Mouse (Mus musculus): ENCODE data around the gene Ppfia3.
"Not testable (repeated sequence)": the region's sequence is repeated elsewhere in the genome, so short reads cannot be mapped to it uniquely, and the experiment has no call there.

Ppfia3 gene

DNA sequence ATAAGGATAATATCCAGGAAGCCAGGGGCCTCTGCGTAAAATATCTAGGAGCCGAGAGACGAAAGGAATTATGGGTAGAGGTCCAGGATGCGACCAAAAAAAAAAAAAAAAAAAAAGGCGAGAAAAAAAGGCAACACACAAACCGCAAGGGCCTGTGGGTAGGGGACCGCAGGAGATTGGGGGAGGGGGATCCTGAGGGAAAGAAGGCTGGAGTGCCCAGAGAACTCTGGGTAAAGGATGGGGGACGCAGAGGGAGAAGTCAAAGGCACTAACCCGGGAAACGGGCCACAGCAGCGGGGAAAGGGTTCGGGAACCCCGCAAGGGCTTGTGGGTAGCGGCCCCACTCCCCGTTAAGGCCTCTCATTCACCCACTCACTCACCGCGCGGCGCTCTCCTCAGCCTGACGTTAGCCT lies 28.3 kb upstream of the Ppfia3 start:
- DNase-seq (ENCODE audit: low read depth in 1 of 2, low spot score in 2 of 2), result no peak

DNA sequence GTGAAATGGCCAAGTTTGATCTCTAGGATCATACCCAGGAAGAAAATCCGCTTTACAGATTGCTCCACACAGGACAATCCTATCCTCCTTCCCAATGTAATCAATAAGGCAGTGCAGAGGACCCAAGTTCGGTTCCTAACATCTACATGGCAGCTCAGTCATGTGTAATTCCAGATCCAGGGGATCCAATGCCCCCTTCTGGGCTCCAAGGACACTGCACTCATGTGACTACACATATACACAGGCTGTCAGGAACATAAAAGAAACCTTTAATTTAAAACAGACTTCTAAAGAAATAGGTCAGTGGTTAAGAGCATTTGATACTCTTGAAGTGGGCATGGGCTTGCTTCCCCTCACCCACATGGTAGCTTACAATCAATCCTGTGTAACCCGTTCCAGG lies 19.3 kb upstream of the Ppfia3 start:
- no peak for DNase-seq (ENCODE audit: low read depth in 1 of 2, low spot score in 2 of 2)

DNA sequence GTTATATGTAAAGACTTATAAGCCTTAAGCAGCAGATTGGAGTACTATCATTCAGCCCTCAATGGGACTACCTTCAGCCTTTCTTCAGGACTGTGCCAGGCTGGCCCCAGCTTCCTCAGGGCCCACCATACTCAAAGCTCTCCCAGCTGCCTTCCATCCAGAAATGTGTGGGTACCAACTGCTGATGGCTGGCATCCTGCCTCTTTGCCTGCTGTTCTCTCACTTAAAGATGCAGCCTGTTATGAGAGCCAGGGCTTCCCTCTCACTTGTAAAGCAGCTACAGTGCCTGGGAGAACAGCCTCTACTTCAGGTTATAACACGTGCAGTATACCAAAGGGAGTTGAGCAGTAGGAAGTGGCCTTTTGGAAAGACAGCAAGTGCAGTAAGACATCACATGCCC lies 9.2 kb upstream of the Ppfia3 start:
- no peak for DNase-seq (ENCODE audit: low read depth in 1 of 2, low spot score in 2 of 2)

DNA sequence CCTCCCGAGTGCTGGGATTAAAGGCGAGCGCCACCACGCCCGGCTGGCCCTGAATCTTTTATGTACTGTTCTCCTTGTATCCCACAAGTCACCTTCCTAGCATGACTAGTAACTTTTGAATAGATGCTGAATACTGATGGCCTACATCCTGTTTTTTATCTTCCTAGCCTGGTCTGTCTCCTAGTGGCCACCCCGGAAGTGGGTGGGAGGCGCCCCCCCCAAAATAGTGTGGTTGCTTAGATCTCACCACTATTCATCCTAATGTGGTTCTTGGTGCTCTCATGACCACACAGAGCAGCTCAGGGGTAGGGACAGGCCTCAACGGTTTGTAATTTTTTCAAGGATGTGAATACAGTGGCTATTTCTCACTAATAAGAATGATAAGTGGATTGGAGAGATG lies 7.8 kb upstream of the Ppfia3 start:
- DNase-seq (ENCODE audit: low read depth in 1 of 2, low spot score in 2 of 2), result no peak

DNA sequence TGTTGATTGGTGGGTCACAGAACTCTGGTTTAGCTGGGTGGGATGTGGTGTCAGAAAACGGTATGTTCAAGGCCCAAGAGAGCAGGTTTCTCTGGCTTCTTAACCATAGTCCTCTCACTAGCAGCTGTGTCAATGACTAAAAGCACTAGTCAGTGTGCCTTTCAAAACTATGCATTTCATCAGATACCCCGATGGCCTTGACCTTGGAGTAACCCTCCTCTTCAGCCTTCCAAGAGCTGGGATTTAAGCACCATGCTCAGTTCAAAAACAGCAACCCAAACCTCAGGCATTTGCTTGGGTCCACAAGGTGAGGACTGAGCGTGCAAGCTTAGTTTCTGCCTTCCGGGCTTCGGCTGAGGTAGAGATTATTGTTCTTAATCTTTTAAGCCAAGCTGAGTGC lies 5.6 kb upstream of the Ppfia3 start:
- no peak for DNase-seq (ENCODE audit: low read depth in 1 of 2, low spot score in 2 of 2)

DNA sequence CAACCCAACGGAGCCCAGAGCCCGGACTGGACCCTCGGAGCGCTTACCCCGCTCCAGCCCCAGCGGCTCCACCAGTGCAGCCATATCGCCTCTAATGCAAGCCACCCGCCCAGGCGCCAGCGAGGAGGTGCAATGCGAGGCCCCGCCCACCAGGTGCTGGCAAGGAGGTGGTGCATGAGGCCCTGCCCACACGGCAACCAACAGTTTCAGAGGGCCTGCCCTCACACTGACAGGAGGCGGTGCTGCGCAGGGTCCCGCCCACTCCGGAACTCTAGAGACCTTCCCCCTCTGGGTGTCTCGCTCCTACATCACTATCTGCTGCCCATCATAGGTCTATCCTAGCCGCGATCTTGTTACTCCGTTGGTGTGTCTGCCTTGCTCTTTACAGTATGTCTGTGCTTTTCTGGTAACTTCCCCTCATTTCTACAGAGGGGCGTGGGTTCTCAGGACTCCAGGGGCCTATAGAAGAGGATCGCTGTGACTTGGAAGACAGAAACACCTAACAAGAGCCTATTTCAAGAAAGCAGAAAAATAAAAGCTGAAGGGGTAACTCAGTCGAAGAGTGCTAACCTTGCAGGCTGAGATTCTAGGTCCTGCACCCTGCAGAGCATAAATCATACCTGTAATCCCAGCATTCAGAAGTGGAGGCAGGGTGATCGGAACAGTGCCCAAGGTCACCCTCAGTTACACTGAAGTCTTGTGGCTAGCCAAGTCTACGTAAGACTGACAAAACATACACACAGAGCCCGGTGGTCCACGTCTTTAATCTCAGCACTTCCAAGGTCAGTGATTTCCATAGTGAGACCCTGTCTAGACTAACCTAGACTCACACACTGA lies 3.9 kb upstream of the Ppfia3 start, which contains the start of gene Lin7b:
Gene Lin7b (minus strand): TSS at position 109 of the 837 bp plus-strand sequence.
- DNase-seq (ENCODE audit: low read depth in 1 of 2, low spot score in 2 of 2), result peak; percentile 42 to 55

DNA sequence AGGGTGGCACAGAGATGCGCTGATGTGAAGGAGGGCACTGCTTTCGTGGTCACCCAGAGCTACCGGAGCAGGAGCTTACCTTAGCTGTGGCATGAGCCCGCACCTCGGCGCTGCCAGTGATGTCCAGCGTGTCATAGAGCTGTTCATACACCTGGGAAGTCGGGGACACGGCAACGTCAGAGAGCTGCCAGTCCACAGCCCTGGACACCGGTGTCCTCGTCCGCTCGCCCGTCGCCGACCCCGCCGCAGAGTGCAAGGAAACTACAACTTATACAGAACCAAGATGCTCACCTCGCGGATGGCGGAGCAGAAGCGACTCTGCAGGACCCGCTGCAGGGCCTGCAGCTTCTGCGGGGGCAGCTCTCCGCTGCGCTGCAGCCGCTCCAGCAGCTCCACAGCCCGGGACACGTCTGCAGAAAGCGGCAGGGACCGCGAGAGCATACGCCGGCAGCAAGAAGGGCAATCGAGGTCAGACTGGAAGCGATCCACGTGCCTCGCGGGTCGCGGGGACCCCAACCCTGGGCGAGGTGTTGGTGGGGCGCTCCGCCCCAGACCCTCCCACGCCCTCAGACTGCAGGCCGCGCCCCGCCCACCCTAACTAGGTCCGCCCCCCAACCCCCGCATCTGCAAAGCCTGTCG lies 3.1 kb upstream of the Ppfia3 start:
- no peak for DNase-seq (ENCODE audit: low read depth in 1 of 2, low spot score in 2 of 2)

DNA sequence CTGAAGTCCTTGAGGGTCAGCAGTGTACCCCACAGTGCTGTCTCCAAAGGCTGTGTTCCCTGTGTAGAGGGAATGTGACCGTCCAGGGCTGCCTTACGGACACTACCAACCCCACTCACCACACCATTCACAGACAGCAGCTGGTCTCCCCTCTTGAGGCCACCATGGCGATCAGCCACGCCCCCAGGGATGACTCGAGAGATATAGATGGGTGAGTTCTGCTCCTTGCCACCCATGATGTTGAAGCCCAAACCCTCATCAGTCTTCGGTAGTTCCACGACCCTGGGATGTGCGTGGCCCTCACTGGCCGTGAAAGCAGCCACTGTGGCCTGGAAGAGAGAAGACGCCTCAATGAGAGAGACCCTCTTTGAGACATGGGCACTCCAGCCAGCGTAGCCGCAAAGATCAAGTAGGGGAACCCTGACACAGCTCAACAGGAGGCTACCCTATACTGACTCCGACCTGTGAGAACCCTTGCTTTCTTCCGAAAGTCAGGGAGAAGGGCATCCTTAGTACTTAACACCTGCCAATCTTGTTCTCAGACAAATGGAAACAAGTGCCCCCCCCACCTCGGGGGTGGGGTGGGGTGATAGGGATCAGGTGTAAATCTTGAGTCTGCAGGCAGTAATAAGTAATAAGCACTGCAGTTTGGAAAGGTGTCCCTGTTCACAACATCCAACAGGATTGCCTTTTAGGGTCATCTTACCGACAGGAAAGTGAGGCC lies 2.4 kb upstream of the Ppfia3 start:
- no peak for DNase-seq (ENCODE audit: low read depth in 1 of 2, low spot score in 2 of 2)

DNA sequence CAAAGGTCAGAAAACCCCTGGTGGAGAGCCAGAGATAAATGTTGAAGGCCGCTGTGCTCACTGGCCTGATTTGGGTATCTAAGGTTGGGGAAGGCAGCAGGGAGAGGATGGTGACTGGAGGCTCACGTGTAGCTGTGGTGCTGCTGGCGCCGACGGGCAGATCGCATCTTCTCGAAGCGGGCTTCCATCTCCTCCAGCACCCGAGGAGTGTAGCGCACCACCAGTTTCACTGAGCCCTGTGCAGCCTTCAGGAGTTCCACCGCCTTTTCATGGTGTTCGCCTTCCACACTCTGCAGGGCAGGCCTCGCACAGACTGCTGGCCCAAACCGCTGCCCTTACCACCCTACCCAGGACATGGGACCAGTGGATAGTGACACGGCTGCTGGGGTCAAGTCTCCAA lies 1.4 kb upstream of the Ppfia3 start:
- DNase-seq (ENCODE audit: low read depth in 1 of 2, low spot score in 2 of 2), result no peak

DNA sequence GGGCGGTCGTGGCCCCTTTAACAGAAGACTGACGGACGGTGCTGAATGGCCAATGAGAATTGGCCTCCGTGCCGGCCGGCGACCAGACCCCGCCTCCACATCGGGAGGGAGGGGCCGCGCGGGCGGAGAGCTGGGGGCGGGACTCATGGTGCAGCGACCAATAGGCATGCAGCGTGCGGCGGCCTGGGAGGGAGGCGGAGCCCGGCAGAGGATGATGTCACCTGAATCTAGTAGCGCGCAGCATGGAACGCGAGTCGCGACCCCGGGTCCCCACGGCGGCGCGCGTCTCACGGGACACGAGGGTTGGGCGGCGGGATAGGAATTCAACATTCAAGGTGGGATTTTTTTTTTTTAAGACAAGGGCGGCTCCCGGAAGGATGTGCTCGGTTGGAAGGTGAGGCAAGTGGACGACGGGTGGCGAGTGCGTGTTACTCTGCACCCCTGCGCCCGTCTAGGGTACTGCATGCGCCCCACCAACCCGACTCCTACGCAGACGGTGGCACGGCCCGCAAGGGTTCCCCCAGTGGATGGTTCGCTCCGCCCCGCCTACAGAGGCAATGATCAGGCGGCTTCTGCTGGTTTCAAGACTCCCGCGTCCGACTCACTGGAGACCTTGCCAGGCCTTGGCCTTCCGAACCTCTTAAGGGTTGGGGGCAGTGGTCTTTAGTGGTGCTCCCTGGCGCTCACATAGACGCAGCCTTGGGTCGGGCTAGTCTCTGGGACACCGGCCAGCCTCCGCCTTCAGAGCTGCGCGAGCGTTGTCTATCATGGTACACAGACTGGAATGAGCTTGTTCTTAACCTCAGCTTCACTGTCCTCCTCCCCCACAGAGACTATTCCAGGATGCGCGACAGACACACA lies 431 bp upstream of the Ppfia3 start:
- DNase-seq (ENCODE audit: low read depth in 1 of 2, low spot score in 2 of 2), result peak; percentile 95 to 97

DNA sequence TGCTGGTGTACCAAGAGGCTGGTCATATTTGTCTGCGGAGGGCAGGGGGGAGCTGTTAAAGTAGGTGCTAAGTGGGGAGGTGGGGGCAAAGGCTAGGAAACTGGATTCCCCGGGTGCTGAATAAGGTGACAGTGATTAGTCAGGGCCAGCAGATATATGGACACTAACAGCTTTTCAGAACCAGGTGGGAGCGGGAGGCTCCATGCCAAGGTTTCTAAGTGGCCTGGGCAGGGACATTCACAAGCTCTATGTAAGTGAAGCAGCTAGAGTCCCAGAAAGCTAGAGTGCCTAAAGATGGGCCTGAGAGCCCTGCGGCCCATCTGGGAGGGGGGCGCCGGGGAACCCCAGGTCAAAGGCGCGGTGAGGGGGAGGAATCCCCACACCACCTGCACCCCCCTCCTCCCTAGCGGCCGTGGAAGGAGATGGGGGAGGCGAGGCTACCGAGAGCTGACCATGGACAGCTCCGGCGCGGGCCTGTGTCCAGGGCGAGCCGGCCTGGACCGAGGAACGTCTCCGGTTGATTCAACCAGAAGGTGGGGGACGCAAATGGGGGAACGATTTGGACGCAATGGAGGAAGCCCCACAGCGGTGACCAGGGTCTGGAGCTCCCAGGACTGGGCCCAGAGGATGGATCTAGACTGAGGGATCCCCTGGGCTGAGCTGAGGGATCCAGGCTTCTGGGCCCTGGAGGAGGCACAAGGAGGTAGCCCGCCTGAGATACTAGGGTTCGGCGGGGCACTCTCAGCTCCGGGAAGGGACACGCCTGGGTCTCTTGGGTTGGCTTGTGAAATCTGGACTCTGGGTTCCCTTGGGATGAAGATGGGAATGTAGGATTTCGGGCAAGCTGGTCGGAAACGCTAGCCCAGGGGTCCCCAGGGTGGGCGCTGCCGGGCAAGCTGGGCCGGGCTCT lies 822 bp downstream of the Ppfia3 start:
- DNase-seq (ENCODE audit: low read depth in 1 of 2, low spot score in 2 of 2), result no peak

DNA sequence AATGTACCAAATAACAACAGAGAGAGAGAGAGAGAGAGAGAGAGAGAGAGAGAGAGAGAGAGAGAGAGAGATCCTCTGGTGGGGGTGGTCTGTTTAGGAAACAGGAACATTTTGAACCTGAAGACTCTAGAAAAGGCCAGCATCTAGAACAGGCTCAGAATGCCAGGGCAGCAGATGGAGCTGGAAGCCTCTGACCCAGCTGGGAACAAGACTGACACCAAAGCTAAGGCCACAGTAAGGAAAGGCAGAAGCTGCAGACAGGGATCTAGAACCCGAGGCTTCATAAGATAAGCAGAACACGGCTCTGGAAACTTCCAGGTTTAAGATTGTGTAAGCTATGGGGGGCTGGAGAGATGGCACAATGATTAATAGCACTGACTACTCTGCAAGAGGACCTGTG lies 2.8 kb downstream of the Ppfia3 start:
- DNase-seq (ENCODE audit: low read depth in 1 of 2, low spot score in 2 of 2), result no peak

DNA sequence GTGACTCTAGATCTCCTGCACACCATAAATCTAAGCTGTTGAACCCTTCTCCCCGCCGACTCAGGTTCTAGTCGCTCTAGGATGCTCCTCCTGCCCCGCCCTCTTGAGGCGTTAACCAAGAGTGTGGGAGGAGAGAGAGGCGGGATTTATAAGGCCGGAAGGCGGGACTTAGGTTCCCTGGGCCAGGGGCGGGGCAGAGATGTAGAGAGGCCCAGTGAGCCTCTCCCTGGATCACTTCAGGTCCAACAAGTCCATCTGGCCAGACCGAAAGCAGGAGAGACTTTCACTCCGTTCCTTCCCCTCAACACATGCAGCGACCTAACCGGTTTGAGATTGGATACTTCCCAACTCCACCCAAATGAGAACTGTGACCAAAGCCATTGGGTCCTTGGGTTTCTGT lies 4.0 kb downstream of the Ppfia3 start:
- no peak for DNase-seq (ENCODE audit: low read depth in 1 of 2, low spot score in 2 of 2)

DNA sequence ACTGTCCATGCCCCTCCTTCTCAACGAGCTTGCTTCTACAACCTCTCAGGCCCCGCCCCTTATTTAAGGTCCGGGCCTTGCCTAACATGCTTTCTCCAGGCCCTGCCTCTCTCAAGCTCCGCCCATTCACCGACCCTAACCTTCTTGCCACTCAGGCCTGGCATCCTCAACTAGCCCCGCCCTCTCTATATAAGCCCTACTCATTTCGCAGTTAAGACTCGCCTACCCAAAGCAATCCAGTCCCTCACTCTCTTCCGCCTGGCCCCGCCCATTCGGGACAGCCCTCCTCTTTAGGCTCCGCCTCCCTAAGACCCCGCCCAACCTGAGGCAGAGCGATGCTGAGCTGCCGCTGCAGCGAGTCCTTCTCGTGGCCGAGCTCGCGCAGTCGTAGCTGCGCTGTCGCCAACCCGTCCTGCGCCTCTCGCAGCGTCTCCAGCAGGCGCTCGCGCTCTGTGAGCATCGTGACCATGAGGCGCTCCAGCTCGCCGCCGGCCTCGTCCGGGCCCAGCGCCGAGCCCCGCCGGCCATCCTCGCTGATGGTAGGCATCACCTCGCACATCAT lies 5.5 kb downstream of the Ppfia3 start:
- peak; percentile 50 to 63 for DNase-seq (ENCODE audit: low read depth in 1 of 2, low spot score in 2 of 2)

DNA sequence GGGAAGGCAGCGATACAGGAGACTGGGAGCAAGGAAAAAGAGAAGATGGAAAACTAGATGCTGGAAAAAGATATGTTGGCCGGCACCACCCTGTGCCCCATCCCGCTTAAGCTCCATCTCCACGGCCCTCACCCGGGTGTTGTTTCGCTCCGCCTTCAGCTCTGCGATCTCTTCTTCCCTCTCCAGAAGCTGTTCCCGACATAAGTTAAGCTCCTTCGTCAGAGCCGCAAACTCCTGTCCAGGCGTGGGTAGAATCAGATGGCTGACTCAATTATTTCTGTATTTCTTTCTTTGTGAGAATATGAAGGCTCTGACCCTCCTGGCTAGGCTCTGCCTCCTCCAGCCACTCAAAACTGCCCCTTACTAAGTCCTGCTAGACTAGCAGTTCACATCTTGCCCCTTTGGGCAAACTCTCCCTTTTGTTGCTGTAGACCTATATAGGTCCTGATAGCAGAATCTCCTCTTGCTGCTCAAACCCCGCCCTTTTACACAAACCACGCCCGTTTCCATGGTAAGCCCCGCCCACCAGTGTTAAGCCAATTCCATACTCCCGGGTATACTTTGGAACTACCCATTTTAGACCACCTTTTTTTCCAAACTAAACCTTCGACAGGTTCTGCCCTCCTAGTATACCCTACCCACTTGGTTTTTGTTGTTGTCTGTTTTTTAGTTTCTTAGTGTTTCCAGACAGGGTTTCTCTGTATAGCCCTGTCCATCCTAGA lies 6.3 kb downstream of the Ppfia3 start:
- no peak for DNase-seq (ENCODE audit: low read depth in 1 of 2, low spot score in 2 of 2)

DNA sequence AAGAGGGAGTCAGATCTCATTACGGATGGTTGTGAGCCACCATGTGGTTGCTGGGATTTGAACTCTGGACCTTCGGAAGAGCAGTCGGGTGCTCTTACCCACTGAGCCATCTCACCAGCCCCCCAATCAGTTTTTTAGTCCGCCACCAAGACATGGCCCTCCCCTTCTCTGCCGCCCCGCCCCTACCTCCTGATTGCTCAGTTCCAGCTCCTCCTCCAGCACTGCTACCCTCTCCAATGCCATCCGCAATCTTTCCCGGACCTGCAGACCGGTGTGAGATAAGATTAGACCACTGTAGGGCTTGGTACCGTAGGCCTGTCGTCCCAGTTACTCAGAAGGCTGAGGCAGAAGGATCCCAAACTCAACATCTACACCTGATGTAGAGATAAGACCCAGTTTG lies 7.7 kb downstream of the Ppfia3 start:
- DNase-seq (ENCODE audit: low read depth in 1 of 2, low spot score in 2 of 2), result not testable (repeated sequence)

DNA sequence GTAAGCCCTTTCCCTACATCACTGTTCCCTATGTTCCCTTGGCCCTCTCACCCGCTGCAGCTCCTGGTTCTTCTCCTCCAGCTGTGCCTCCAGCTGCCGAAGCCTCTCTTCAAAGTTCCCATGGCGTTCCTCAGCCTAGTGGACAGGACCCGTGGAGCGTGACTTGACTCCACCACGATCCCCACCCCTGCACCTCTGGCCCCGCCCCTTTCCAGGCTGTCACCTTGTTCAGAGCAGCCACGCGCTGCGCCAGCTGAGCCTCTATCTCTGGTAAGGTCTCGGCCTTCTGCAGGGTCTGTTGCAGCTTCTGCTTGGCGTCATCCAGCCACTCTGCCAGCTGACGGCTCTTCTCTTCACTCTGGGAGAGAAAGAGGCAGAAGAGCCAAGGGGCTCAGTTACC lies 10.7 kb downstream of the Ppfia3 start:
- no peak for DNase-seq (ENCODE audit: low read depth in 1 of 2, low spot score in 2 of 2)

DNA sequence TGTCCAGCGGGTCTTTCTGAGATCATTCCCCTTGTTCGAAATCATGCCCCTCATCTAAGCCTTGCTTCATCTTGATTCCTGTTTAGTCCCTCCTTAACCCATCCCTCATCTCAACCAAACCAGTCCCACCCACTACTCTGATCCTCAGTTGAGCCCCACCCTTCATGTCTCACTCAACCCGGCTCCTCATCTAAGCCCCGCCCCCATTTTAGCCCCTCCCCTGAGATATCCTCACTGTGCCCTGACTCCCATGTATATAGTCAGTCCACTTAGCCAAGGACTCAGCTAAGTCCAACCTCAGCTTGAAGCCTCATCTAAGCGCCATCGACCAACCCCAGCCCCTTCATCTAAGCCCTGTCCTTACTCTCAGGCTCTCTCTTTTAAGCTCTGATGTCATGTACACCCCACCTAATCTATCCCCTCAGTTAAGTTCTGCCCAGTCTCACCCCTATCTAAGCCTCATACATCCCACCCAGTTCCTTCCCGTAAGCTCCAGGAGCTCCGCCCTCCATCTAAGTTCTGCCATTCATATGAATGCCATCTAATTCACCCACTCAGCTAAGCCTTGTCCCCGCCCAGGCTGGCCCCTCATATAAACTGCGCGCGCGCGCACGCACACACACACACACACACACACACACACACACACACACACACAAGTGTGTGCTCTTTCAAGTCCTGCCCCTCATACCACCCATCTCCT lies 11.3 kb downstream of the Ppfia3 start:
- DNase-seq (ENCODE audit: low read depth in 1 of 2, low spot score in 2 of 2), result no peak
